Mouse (Mus musculus) testis, adult 2 months (tissue): ENCODE measurements at regions not wholly inside any gene's neighbourhood (a gene's known extent, or its start where the extent isn't known, plus 50 kb on each side); places are given as distances from the start of the nearest gene placed in this dataset.

Experiments
- CTCF ChIP-seq: fragments of 200-500 bp; IDR thresholded peaks from 2 replicates; pipeline ENCODE4 v1.5.1; 2012; ENCODE audit warnings: low read depth, mild to moderate bottlenecking, inconsistent platforms, low read length, moderate library complexity; ENCODE audit not compliant: control insufficient read depth, insufficient read depth, insufficient replicate concordance
- POLR2A ChIP-seq: fragments of 200-500 bp; IDR thresholded peaks from 2 replicates; pipeline ENCODE4 v1.6.1; 2012; ENCODE audit warnings: low read depth, mild to moderate bottlenecking, inconsistent platforms, low read length, moderate library complexity; ENCODE audit not compliant: control insufficient read depth

- no peak for TF ChIP-seq POLR2A
- no peak for TF ChIP-seq CTCF
Measured at GRCm38 (mm10) chr8:30817028-30817427, 2611.5 kb upstream of the 5930422O12Rik start.
